Mouse (Mus musculus) thymus, postnatal 0 days (tissue): ENCODE measurements around the gene Anxa2. TPM values are rescaled to one million over a fixed set of nuclear protein-coding genes. Genes with fewer than 3 reads are reported as not detected.

Experiments
- DNase-seq: peaks from one replicate; pipeline ENCODE4 v3.0.0-alpha.2; 2015; ENCODE audit warnings: low spot score
- polyA plus RNA-seq: library from polyadenylated mRNA; unstranded; fragments of >200 nt; fragmentation: Nextera tagmentation; extraction: Ambion mirVana; gene quantifications from 2 replicates; pipeline ENCODE4 v1.2.1, GENCODE M21; 2015

The Anxa2 gene
- 713 and 718 TPM in 2 replicates for polyA plus RNA-seq

DNA sequence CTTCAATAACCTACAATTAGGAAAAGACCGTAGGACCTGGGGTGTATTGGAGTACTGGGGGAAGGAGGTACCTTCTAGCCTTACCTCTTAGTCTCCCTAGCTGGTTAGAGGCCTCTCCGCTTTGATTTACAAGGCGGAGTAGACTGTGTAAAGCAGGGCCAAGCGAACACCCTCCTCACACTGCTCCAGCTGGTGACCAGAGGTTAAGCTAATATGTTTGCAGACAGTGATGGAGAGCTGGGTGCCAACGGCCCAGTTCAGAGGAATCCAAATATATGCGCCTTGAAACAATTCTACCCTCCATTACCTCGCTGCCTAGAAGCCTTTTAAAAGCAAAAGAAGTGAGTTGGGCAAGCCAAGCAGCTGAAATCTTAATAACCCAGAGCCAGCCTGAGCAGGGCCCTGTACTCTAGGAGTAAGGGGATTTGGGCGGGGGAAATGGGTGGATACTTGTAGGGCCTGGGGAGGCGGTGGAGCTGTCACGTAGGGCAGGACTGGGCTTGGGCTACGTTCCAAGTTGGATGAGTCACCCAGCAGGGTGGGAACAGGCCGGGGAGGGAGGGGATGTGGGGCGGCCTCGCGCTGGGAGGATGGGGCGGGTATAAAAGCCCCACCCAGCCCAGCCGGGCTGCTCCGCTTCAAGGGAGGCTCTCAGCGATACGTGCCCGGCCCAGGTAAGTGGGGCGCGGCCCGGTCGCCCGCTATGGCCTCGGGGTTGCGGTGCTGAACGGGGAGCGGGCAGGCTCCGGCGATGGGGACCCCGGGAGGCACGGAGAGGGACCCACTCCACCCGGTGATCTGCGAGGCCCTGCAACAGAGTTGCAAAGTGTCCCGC lies at the start of gene Anxa2:
TSS of gene Anxa2 (plus strand) at position 555 of the 835 bp plus-strand sequence.
- peak; percentile 69 for DNase-seq

DNA sequence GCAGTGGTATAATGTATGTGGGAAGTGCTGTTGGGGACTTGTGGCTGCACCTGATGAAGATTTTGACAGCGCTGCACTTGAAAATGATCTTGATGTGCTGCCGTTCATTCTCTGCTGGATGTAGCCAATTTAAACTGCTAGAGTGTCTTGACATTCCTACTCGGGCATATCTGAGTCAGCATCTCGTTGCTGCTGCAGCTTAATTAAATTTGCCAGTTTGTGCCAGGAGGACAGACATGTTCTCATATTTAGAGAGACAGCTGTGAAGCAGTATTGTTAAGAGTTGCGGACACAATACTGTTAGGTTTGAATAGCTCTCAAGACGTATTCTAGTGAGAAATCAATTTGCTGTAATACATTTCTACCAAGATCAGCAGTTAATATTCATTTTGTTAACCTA lies 48.7 kb upstream of the Anxa2 start:
- no peak for DNase-seq

DNA sequence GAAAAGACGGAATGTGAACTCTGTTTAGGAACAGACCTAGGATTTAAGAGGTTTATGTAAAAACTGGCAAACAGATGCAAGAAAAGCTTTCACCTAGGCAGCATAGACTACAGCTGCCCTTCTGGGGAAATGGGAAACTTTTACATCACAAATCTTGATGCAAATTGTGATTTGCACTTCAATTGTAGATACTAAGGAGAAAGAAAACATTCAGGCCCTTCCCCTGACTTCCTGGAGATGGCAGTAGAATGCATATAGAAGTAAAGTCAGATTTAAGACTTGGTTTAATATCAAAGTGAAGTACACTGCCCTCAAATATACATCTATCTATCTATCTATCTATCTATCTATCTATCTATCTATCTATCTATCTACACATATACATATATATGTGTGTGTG lies 33.9 kb upstream of the Anxa2 start:
- peak; percentile 45 for DNase-seq

DNA sequence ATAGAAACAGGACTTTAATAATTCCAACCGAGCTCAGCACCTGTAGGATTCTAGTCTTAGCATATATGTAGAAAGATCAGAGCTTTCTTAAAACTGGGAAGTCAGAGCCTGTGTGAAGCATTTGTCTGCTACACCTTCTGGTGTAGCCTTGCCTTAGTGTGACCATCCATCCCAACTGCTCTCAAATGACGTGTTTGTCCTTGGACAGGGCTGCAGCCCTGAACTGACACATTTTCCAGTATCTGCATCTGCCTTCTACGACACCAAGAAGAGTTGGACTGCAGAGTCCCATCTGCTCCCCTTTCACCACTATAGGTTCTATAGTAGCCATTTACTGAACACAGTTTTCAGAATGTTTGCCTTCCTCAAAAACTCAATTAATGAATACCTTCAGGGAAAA lies 22.9 kb upstream of the Anxa2 start:
- no peak for DNase-seq

DNA sequence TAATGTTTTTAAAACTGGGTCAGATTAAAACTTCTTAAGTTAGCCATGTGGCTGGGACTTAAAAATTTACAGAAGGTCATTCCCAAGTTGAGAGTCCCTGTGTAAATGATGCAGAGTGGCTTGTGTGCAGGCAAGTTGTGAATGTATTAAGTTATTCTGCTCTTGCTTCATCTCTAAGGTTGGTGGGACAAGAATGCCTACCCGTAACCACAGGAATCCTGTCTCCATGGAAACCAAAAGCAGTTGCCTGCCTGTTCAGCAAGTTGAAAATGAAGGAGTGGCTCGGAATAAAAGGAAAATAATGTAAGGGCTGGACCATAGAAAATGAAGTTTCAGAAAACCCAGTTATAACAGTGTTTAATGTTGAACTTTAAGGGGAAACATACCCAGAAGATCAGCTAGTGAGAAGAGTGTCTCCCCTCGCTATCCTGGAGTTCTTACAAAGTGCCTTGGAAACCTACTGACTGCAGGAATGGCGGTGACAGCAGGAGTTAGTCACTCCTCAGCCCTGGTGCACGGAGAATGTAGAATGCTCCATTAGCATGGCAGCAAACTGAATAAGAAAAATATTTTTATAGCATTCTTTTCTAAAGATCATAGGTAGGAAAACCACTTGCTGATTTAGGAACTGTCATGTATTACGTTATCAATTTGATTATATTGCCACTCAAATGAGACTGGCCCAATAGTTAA lies 21.4 kb upstream of the Anxa2 start:
- DNase-seq, result no peak

DNA sequence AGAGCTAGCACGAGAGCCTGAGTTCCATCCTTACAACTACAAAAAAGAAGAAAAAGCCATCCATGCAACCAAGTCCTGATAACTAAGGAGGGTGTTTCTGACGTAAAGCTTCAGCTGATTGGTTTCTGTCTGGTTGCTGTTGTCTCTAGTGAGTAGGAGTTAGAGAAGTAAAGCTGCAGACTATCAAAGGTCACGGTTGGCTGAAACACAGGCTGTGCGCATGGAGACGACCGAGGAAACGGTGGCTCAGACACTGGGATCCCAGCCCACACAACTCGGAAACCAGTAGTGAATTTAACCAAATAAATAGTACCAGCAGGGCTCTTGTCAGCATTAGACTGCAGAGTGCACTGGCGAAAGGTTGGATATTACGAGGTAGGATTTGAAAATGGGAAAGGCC lies 18.2 kb upstream of the Anxa2 start:
- no peak for DNase-seq

DNA sequence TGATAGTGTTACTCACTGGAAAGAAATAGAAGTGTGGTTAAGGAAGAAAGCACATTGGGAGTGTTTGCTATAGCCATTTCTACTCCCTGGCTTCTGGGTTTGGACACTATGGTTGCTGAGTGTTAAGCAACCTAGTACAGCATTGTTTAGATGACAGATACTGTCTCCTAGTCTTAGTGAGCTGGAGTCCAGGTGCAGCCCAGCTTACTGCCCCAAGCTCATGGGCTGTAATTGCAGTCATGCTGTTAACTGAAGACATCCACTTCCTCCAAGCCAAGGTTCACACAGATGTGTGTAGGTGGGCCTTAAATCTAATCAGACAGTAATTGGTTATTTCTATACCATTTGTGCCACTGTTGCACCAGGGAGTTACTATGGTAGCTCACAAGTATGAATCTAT lies 17.8 kb upstream of the Anxa2 start:
- no peak for DNase-seq

DNA sequence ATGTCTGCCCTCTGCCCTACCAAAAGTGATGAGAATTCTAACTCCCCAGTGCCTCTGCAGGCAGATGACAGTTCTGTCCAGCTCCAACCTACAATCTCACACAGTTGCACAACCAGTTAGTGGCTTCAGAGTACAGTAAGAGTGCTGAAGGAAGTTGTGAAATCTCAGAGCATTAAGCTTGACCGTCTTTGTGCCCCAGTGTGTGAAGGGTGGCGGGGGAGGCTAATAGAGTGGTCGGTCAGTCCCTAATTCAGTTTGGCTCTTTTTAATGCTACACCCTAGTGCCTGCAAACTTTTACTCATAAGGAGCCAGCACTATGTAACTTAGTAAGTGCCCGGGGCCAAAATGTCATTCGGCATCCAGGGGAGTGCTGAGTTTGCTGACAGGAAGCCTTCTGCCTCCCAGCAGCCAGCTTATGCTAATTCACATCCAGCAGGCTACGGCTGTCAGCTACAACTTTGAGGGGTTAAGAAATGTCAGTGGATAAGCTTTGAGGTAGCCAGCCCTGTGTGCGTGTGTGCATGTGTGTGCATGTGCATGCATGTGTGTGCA lies 13.5 kb upstream of the Anxa2 start:
- peak; percentile 60 for DNase-seq

DNA sequence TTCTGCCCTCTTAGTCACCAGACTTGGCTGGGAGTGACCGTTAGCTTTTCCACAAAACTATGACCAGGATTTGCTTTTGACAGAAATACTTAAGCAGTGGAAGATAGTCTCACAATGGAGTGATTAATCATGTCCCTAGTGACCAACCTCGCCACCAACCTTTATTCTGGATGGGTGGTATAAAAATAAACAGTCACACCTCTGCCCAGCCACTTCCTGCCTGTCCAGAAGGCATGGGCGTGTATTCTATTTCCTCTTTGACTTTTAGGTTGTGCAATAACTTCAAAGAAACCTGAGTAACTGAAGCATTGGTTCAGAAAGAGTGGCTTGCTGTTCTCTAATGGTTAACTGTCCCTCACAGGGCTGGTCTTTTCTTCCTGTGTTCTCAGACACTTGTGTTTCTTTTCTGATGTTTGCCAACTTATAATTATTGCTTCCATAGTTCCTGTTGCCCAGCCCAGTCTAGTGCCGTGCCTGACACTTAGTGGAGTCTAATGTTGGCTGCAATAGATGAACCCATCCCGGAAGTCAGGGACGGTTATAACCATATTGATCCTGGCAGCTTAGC lies 10.9 kb upstream of the Anxa2 start:
- DNase-seq, result no peak

DNA sequence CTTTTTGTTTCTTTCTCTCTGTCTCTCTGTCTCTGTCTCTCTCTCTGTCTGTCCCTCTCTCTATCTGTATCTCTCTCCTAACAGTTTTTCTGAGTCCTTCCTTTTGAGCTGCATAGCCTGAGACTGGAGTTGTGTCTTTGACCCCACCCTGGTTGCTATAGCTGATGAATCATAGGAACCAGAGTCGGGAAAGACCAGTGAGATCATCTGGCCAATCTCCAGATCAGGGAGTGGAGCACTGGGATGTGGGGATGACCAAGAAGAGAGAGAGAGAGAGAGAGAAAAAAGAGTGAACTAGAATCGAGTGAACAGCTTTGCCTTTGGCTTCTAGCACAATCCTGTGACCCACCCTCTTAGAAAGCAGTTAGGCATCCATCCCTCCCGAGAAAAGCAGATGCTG lies 10.2 kb upstream of the Anxa2 start:
- no peak for DNase-seq

DNA sequence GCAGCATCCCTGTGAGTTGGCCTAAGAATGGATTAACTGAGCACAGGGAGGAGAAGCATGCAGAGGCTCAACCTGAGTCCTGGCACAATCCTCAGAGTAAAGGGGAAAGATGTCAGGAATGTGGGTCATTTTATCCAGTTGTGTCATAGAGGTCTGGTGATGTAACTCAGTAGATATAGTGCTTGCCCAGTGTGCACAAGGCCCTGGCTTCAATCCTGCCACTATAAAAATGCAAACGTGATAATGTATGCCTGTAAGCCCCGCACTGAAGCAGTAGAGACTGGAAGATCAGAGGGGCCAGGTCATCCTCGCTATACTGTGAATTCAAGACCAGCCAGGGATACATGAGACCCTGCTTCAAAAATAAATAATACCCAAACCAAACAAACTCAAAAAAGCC lies 4.6 kb upstream of the Anxa2 start:
- no peak for DNase-seq

DNA sequence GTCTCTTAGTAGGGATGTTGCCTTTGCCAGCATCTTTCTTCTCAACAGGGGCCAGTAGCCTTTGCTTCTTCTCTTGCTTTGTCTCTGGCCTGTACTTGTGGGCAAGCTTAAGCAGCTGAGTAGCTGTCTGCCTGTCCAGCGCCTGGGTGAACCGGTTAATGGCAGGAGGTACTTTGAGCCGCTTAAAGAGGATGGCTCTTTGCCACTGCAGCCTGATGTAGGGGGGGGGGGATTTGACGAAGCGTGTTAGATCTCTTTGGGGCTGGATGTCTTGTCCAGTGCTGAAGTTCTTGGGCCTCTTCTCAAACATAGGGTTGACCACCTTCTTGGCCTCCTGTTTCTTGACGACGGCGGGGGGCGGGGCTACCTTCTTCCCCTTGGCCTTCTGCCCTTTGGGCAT lies 2.8 kb upstream of the Anxa2 start:
- no peak for DNase-seq

DNA sequence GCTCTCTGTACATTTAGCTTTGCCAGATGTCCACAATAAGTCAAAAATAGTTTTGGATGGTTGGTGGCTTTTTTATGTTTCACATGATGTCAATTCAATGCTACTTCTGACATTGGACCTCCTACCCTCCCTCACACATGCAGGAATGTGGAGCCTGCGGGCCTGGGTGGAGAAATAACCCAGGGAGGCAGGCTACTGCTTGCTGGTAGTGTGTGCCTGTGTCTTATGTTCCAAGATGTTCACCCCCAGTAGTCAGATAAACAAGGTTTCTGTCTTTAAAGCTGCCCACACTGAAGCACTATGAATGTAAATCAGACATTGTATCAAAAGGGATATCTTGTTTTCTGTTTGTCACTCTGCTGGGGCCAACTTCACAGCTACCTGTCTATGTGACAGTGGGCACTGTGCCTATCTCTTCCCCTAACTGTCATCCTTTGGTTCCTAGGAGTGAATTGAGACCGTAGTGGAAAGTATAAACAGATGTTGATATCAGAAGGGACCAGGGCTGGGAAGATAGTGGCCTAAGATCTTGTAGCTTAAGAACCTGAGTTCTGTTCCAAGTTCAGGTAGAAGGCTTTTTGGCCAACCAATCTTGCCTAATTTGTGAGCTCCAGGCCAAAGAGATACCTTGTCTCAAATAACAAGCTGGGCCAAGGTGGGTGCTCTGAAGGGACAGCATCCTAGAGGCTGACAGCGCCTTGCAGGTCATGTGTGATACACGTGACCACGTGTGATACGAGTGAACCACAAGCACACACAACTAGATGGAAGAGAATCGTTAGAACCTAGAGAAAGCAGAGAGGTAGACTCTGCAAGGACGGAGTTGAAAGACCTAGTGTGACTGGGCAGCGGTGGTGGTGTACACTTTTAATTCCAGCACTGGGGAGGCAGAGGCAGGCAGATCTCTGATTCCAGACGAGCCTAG lies 1.3 kb upstream of the Anxa2 start:
- no peak for DNase-seq

DNA sequence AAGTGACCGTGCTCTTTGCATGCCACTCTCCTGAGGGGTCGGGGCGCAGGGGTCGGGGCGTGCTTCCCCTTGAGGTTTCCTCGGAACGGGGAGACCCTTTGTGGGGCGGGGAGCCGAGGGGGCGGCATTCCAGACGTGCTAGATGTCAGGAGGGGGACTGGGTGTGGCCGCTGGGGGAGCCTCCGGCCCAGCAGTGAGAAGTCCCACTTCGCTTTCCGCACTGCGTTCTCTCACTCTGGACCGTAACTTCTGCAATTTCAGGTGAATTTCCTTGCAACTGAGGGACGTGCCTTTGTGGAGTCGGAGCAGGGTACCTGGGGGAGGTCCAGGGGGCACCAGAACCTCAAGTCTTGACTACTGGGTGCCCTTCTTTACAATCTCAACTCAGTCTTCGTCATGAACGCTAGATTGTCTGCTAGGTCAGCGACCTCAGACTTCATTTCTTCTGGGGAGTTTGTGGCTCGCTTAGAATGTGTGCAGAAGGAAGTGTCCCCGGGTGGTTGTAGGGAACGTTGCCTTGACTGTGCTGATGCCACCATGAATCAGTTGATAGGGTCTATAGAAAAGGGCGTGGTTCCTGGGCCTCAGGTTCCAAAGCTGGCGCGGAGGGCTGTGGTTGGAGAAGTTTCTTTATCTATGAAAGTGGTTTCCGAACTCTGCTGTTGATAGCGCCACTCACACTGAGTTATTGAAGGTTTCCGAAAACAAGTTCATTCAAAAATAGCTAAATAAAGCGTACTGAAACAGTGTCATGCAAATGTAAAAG lies 664 bp downstream of the Anxa2 start:
- DNase-seq, result peak; percentile 53

DNA sequence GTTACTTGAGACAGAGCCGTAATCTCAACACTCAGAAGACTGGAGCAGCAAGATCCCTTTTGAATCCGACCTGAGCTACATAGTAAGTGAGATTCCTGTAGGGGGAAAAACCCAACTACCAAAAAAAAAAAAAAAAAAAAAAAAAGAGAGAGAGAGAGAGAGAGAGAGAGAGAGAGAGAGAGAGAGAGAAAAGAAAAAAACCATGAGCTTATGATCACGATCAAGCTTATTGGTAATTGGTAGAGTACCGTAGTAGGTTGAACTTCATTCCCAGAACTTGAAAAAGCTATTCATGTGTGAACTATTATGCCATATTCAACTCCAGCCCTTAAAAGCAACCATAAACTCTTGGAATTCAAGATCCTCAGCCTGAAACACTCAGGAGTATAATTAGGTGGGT lies 1.3 kb downstream of the Anxa2 start:
- no peak for DNase-seq

DNA sequence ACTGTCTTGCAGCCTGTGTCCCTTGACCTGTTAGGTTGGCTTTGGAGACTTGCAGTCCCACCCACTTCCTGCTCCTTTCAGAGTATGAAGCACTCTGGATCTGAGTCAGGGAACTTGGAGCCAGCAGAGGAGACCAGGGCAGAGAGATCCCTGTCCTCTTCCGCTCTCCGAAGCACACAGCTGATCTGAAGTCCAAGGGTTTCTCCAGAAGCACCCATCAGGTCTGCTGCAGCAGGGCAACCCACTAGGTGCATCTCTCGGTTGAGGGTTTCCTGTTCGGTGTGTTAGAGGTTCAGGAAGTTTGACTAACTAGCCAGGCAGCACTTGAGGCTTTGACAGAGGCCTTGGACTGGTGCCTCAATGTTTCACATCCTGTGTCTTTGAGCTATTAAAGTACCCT lies 2.0 kb downstream of the Anxa2 start:
- DNase-seq, result peak; percentile 39

DNA sequence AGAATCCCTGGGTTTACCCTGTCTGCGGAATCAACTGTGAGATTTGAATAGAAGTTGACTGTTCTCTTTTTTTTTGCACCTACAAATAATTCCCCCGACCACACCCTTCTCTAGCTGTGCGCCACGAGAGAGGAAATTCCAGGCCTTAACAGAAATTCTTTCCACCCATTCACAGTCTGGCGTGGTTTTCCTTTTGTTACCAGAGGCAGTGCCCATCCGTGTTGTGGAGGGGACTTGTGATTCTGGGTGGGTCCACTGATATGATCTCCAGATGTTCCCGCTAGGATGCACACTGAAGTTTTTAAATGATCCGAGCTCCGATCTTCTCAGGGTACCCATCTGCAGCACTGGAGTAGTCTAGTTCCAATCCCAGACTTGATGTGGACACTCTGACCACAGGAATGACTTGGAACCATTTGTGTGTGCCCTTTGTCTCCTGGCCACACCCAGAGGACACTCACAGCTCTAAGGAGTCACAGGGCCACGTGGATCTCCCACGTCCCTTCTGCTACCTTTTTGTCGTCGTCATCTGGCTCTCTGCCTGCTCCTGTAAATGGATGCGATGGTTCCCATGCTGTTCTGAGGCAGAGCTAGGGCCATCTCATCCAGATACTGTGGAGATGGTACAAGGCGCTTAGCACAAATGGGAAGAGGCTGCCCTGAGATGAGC lies 3.1 kb downstream of the Anxa2 start:
- DNase-seq, result no peak

DNA sequence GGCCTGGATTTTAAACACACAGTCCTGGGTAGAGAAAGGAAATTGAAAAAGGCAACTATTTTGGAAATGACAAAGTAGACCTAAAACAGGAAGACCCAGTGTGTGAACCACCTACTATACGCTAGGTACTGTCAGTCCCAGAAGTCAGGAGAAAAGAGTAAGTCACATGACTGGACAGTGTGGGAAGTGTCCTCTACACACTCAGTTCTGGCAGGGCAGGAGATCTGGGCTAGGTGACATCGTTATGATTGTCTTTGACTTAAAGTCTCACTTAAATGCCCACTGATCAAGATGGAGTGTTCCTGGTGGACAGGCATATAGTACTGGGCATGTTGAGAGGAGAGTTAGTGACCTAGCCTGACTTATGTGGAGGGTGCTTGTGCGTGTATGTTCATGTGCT lies 3.7 kb downstream of the Anxa2 start:
- DNase-seq, result no peak

DNA sequence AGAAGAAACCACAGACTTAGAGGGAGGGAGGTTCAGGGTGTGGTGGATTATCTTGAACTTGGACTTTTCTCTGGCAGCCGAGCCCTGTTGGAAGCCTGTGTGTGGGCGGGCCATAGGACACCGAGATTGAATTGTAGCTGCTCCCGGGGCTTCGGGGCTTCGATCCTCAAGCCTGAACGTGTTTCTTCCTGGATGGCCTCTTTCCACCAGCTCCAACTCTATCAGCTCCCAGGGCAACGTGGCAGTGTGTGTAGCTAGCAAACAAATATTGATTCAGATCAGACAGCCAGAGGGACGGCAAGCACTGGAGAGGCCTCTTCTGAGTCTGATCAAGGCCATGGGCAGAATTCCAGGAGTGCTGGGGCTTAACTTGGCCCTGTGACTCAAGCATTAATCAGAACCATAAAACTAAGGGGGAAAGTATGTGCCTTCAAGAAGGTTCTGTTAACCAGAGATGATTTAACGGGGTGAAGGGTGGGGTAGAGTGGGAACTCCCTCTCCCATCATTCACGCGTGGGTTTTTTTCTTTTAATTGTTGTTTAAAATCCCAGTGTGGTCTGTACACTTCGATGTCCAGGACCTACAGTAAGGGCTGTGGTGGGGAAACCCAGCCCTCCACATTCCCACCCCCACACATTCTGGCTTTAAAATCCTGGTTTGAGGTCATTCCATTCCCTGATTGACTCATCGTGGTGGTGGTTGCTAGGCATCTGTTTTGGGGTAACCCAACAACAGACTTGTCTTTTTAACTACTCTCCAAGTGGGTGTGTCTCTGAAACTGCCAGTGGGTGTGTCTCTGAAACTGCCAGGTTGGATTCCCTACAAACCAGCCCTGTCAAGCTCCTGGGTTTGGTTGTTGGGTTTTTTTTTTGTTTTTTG lies 4.6 kb downstream of the Anxa2 start:
- DNase-seq, result peak; percentile 31
